22 mouse cellular contexts compared by ENCODE assay signal in the genomic region with DNA sequence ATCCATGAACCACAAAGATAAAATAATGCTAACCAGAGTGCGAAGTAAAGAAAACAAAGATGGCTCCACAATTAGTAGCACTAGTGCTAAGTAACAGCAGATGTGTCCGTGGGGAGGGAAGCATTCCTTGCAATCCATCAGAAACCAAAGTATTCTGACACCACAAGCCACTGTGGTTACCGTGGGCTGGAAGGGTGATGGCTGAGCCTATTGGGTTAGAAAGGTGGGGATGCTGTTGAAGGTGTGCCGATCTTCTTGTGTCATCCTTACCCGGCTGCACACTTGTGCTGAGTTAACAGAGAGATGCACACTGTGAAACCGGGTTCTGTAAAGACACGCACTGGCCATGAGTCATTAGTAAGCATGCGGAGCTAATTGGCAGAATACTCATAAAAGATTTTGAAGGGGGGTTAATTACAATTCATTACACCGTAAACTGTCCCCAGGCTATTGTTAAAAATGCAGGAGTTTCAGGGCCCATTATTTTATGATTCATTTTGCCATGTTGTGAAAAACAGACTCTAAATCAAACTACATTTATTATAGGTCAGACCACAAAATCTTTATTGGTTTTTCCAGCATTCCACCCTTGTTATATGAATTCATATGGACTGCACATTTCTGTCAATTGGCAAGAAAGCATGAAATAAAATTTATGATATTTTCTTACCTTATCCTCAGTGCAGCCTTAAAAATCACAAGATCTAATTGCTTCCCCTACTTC.
DNase-seq lines count a peak whose midpoint lies in the region; ATAC-seq and TF ChIP-seq lines count a peak whose summit lies in the region.
"Had no signal": no experiment of that assay in that cellular context is flagged by ENCODE, and none has a peak within 500 bp of the region (broad histone marks: within the 10 kb centered on the region; RNA-seq: fewer than 3 reads in every experiment).

No protein-coding gene starts in this region.

- H3ac ChIP-seq in C2C12 (ENCODE audit: control insufficient read depth, insufficient read length, low read depth) = no peak overlapping the region

- H3K79me2 ChIP-seq in C2C12 (ENCODE audit: control insufficient read depth, insufficient read depth) = no peaks in the 10 kb centered on the region

- H3K79me3 ChIP-seq in C2C12 (ENCODE audit: low read depth) = no peaks in the 10 kb centered on the region

- no peak for TF ChIP-seq CTCF in C2C12 (IDR thresholded peaks at IDR 0.05; ENCODE audit: control insufficient read depth, insufficient read depth, insufficient read length)
- TF ChIP-seq CTCF in liver, postnatal 0 days (IDR thresholded peaks at IDR 0.05; ENCODE audit: low read depth) = no peak

- no peaks in the 10 kb centered on the region for H3K27me3 ChIP-seq in C2C12 (ENCODE audit: control insufficient read depth, insufficient read depth, insufficient read length)
- no peaks in the 10 kb centered on the region for H3K27me3 ChIP-seq in limb, embryonic 14.5 days (ENCODE audit: control insufficient read depth, insufficient read depth, low read length)
- H3K27me3 ChIP-seq in liver, postnatal 0 days (ENCODE audit: insufficient read depth, low read length) = no peaks in the 10 kb centered on the region
- H3K27me3 ChIP-seq: embryonic facial prominence, embryonic 13.5 days; forebrain, embryonic 15.5 days; liver, embryonic 15.5 days; midbrain, embryonic 15.5 days had no signal

- WGBS in limb, embryonic 14.5 days = 18% methylated on average over 9 of the region's 9 CpGs
- 78% methylated on average over 9 of the region's 9 CpGs for WGBS in liver, postnatal 0 days (ENCODE audit: insufficient replicate concordance)

- H3K4me3 ChIP-seq in C2C12 (ENCODE audit: insufficient read depth, poor library complexity, severe bottlenecking) = no peak overlapping the region
- no peak overlapping the region for H3K4me3 ChIP-seq in limb, embryonic 14.5 days (replicated peaks; ENCODE audit: low read length)
- H3K4me3 ChIP-seq in liver, postnatal 0 days (ENCODE audit: low read depth, low read length) = no peak overlapping the region
- H3K4me3 ChIP-seq: embryonic facial prominence, embryonic 13.5 days; forebrain, embryonic 15.5 days; heart, embryonic 10.5 days; liver, embryonic 15.5 days; midbrain, embryonic 15.5 days had no signal

- intact Hi-C loops in left cerebral cortex, postnatal 4 days (cut with DNase I) = no loop called here

- H3K36me3 ChIP-seq in C2C12 (ENCODE audit: control insufficient read depth, insufficient read depth) = no peaks in the 10 kb centered on the region
- no peaks in the 10 kb centered on the region for H3K36me3 ChIP-seq in limb, embryonic 14.5 days (ENCODE audit: control insufficient read depth, insufficient read depth, low read length)
- H3K36me3 ChIP-seq in liver, postnatal 0 days (replicated peaks; ENCODE audit: insufficient read depth, low read length) = no peaks in the 10 kb centered on the region
- H3K36me3 ChIP-seq: embryonic facial prominence, embryonic 13.5 days; forebrain, embryonic 15.5 days; heart, embryonic 10.5 days; liver, embryonic 15.5 days; midbrain, embryonic 15.5 days had no signal

- H3K9ac ChIP-seq in limb, embryonic 14.5 days (ENCODE audit: low read depth, low read length, severe bottlenecking) = no peak overlapping the region
- no peak overlapping the region for H3K9ac ChIP-seq in liver, postnatal 0 days (replicated peaks)
- H3K9ac ChIP-seq: embryonic facial prominence, embryonic 13.5 days; forebrain, embryonic 15.5 days; liver, embryonic 15.5 days; midbrain, embryonic 15.5 days had no signal

- peaks cover 18% of the 10 kb centered on the region for H3K4me1 ChIP-seq in limb, embryonic 14.5 days (ENCODE audit: control insufficient read depth, insufficient read depth, low read length)
- H3K4me1 ChIP-seq in liver, postnatal 0 days (ENCODE audit: insufficient read depth) = no peaks in the 10 kb centered on the region
- H3K4me1 ChIP-seq: forebrain, embryonic 15.5 days; heart, embryonic 10.5 days; liver, embryonic 15.5 days; midbrain, embryonic 15.5 days had no signal

- no peaks in the 10 kb centered on the region for H3K9me3 ChIP-seq in limb, embryonic 14.5 days (ENCODE audit: control insufficient read depth, low read length)
- no peaks in the 10 kb centered on the region for H3K9me3 ChIP-seq in liver, postnatal 0 days (ENCODE audit: low read length)
- H3K9me3 ChIP-seq: embryonic facial prominence, embryonic 13.5 days; forebrain, embryonic 15.5 days; heart, embryonic 10.5 days; liver, embryonic 15.5 days; midbrain, embryonic 15.5 days had no signal

- peak; percentile 76 for ATAC-seq in limb, embryonic 14.5 days (ENCODE audit: low FRiP score, low read depth)
- no peak for ATAC-seq in liver, postnatal 0 days
- ATAC-seq: forebrain, embryonic 15.5 days; hindbrain, postnatal 0 days; midbrain, embryonic 15.5 days had no signal

- H3K4me2 ChIP-seq in limb, embryonic 14.5 days (replicated peaks; ENCODE audit: low read depth, low read length, severe bottlenecking) = 0 out of 2 replicates have a peak overlapping the region, but pooled peaks have one; percentile 17
- H3K4me2 ChIP-seq in liver, postnatal 0 days (ENCODE audit: low read depth, low read length) = no peak overlapping the region
- H3K4me2 ChIP-seq: embryonic facial prominence, embryonic 13.5 days; forebrain, embryonic 15.5 days; liver, embryonic 15.5 days; midbrain, embryonic 15.5 days had no signal

- TF ChIP-seq POLR2A in limb, embryonic 14.5 days (IDR thresholded peaks at IDR 0.05; ENCODE audit: borderline replicate concordance, extremely low read depth, insufficient read depth, insufficient read length) = no peak

- no peak overlapping the region for H3K27ac ChIP-seq in limb, embryonic 14.5 days (replicated peaks; ENCODE audit: low read depth, low read length)
- H3K27ac ChIP-seq in liver, postnatal 0 days (ENCODE audit: low read depth) = no peak overlapping the region
- H3K27ac ChIP-seq: embryonic facial prominence, embryonic 13.5 days; forebrain, embryonic 15.5 days; heart, embryonic 10.5 days; hindbrain, postnatal 0 days; liver, embryonic 15.5 days; midbrain, embryonic 15.5 days; stomach, postnatal 0 days had no signal

- no peak for TF ChIP-seq EP300 in liver, postnatal 0 days (IDR thresholded peaks at IDR 0.05; ENCODE audit: low read depth)

- peak; percentile 7 for DNase-seq in 3T3-L1 (ENCODE audit: low read depth, low spot score)
- DNase-seq in forelimb bud, embryonic 11.5 days (ENCODE audit: low read depth, low spot score) = peak; percentile 56
- DNase-seq in limb, embryonic 14.5 days (ENCODE audit: low spot score) = peak; percentile 69
- no peak for DNase-seq in left cerebral cortex, postnatal 4 days
- no peak for DNase-seq in liver, postnatal 0 days
- no peak for DNase-seq in frontal cortex, postnatal 36 days (ENCODE audit: low spot score in 2 of 2)
- DNase-seq: adrenal gland, postnatal 25 days; cerebellum, adult 8-10 months; kidney, adult 11 months; layer of hippocampus, adult 9-11 months; liver; lung, postnatal 4 days; thymus, adult 2 months; thymus, postnatal 4 days had no signal

TF ChIP-seq in C2C12, 6 proteins besides CTCF, POLR2A, EP300 and RAD21:
- TF ChIP-seq CEBPB (IDR thresholded peaks at IDR 0.05; ENCODE audit: low read depth) (peak; percentile 33), MYOG (IDR thresholded peaks at IDR 0.05; ENCODE audit: control insufficient read depth, extremely low read depth, insufficient read length) (no peak), MYOD1 (IDR thresholded peaks at IDR 0.05; ENCODE audit: control insufficient read depth, insufficient read length, low read depth) (peak; percentile 1), USF1 (IDR thresholded peaks at IDR 0.05; ENCODE audit: low read depth) (no peak), FOSL1 (IDR thresholded peaks at IDR 0.05; ENCODE audit: insufficient read depth, low read length, poor library complexity, severe bottlenecking) (no peak)

Comparison
In these comparisons a context has a peak if more than half of its experiments do, and no peak if none do; other contexts are left out.
1. DNase-seq: peak in 3T3-L1 (single experiment), forelimb bud, embryonic 11.5 days (single experiment) and limb, embryonic 14.5 days (single experiment); none in left cerebral cortex, postnatal 4 days (single experiment), liver, postnatal 0 days (single experiment) and frontal cortex, postnatal 36 days (0 of 2).